Mouse (Mus musculus) CH12F3 (cell line): ENCODE data around the gene Sorbs1.

Experiments used
- in situ Hi-C: fragments of 300-500 bp; cut with MboI; formaldehyde crosslinking; loops from 2 replicates; pipeline ENCODE4 v1.14.3; 2020; ENCODE audit warnings: low sequenced_read_pairs

Sorbs1 gene

DNA sequence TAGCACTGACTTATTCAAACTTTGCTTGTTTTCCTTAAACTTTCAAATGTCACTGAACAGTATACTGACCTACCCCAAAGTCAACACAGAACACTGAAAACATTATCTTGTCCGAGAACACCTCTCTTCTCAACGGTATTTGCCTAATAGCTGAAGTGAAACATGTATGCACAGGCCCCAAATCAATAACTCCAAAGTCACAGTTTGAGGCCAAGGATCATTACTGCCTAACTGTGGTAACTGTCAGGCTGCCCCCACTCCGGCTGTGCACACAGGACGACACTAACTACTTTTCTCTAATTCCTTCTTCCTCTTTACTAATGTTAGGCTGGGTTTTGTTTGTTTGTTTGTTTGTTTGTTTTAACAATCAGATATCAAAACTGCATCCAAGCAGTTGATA, 103.1 kb downstream of the Sorbs1 start:
- in situ Hi-C loops = no loop called here

DNA sequence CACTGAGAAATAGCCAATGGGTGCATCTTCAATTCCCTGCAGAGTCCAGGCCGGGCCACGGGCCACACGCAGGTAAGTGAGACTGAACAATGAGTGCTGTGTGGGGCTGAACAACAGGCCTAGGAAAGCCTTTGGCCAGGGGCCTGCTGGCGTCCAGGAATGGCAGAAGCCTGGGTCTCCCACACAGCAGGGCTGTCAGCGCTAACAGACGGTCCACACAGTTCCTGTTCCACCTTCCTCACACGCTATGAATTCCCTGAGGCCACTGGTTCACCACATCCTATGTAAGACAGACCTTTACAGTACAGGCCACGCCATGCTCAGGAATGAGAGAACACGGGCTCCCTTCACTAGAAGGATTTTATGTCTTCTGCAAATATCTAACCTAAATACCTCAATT, 103.5 kb downstream of the Sorbs1 start:
- in situ Hi-C loops = no loop called here

DNA sequence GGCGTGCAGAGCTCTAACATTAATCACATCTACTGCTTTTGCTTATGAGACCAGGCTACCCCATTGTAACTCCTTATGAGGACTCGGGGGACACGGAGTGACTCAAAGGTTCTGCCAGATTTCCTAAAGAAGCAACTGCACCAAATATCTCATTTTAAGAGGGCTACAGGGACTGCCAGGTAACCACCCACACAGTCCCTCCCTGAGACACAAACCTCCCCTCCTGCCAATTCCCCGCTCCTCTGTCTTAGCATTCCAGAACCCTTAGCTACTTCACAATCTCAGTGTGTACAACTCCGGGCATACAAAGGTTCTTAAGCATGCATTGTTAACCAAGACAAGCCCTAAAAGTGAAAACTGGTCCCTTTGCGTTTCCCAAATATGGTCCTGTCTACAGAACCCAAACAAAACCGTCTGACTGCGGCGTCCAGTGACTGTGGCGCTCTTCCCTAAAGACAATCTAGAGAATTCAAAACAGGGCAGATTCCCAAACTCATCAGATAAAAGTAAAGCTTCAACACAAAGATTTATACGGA, 104.0 kb downstream of the Sorbs1 start:
- in situ Hi-C loops = no loop called here

DNA sequence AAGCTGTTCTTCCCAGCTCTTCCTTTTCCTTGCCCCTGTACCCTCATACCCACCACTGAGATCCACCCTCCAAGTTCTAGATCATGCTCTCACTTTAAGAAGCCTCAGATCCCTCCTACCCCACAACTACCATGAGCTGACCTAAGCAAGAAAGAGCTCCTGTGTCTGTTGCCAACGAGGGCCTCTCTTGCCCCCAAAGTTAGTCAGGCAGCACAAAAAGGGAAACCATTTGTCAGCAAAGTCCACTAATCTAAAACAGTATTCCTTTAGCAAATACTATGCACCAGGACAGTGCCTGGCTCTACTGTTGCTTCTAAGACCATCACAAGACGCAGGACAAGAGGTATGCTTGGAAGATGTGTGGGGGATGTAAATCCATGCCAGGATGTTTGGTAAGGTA, 106.4 kb downstream of the Sorbs1 start:
- in situ Hi-C loops = no loop called here

DNA sequence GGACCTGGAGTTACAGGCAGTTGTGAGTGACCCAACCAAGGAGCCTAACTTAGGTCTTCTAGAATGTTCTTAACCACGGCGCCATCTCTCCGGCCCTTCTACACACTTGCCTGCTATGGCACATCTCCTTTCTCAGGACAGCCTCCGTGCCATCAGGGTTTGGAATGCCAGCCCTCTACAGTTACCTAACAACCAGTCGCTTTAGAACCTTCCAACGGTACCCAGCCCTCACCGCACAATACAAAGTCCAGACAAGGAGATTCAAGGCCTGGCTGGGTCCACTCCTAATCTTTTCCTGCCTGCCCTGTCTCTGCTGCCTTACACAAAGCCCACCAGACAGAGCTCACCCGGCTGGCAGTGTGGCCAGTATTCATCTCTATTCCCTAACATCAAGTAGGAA, 106.9 kb downstream of the Sorbs1 start:
- in situ Hi-C loops = no loop called here

DNA sequence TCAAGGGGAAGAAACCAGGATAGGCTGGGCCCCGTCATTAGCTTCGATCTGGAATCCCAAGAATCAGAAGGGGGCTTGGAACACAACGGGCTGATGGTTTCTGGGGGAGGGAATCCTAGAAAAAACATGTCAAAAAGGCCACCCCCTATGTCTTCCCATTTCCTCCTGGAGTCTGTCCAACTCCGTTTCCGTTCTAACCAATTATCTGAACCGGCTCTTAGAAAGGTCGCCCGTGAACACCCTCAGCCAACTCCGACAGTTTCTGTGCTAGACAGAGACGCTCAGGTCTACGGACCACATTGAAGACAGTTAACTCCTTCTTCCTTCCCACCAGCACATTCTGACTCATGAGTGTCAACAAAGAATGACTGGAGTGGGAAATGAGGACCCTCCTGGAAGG, 107.8 kb downstream of the Sorbs1 start:
- in situ Hi-C loops = no loop called here

DNA sequence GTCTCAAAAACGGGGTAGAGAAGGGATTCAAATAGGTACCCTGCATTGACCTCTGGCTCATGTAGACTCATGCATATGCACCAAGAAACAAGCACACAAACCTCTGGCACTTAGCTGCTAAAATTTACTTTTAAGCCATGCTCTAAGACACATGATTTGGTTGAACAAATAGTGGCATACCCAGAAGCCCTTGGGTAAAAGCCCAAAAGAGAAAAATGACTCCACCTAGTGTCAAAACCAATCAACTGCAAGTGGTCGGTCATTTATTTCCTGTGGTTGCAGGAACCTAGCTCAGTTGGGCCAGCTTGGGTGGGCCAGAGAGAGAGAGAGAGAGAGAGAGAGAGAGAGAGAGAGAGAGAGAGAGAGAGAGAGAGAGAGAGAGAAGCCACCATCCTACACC, 109.0 kb downstream of the Sorbs1 start:
- in situ Hi-C loops = no loop called here

DNA sequence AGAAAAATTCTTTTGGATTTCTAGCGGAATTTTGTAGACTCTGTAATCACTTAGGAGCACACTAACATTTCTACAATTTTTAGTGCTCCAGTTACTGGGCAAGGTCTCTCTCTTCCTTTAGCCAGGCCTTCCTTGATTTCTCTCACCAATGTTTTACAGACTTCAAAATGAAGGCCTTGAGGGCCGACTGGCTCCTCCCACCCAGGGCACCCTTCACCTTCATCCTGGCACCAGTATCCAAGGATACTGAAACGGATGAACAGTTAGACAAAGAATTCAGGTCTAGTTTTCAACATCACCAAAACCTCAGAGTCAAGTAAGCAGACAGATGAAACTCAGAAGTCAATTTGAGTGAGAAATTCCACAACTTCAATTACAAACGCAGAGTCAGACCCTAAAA, 109.6 kb downstream of the Sorbs1 start:
- in situ Hi-C loops = no loop called here

DNA sequence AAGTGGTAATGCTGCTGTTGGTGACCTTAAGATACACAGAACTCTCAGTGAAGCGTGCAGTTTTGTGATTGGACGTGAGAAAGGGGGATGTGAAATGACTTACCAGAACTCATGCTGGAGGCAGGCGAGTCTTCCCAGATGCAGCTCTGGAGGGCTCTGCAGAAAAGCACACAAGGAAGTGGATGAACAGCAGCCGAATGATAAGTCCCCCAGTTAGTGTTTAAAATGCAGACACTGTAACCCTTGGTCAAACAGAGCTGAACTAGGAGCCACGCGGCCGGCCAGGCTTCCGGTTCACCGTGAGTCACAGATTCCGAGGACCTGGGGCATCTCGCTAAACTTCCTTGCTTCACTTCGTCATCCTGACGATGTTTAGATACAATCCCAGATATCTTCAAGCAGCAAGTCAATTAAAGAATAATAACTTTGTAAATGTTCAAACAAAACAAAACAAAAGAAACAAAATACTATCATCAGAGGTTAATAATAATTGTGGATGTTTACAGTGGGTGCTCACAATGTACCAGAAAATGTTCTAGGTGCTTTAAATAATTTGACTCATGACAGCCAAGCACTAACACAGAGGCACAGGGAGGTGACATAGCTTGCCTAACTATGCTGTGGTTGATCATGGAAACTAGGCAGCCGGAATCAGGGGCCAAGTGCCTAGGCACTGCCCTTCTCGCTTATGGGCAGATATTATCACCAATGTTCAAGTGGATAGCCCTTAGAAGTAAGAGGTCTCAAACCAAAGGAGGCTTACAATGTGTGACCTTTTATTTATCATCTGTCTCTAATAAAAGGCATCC, 111.2 kb downstream of the Sorbs1 start:
- in situ Hi-C loops = no loop called here

DNA sequence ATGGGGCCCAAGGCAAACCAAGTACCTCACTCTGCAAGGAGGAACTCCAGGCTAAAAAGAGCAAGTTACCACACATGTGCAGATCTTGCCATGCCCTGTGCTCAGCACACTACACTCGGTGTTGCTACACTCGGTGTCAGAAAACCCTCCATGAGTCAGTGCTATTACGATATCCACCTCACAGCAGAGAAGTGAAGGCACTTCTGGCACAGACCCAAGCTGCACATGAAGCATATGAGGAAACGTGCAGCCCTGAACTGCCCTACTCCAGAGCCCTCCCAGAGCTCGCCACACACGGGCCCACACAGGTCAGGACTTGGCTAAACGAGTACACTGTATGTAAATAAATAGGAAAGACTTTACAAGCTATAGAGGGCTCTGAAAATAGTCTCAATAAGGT, 112.4 kb downstream of the Sorbs1 start:
- in situ Hi-C loops = no loop called here

DNA sequence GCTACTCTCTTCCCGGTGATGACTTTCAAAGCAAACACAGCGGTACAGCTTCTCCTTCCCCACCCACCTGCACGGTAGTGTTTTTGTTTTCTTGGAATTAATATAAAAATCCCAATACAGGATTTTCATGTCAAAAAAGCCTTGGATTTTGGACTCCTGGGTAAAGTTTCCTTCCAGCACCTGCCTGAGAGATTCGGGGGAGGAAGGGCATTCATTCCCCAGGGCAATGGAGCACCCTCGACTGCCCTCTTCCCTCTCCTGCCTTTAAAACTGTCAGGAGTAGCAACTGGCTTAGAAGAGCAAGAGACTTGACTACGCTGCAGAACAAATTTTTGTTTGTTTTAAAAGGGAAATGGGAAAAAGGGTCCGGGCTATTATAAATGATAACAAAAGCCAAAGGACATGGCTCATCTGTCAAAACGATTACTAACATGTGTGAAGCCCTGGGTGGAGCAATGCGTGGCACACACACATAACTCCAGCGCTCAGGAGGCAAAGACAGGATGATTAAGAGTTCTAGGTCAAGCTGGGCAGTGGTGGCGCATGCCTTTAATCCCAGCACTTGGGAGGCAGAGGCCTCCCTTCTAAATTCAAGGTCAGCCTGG, 113.1 kb downstream of the Sorbs1 start:
- in situ Hi-C loops = no loop called here

DNA sequence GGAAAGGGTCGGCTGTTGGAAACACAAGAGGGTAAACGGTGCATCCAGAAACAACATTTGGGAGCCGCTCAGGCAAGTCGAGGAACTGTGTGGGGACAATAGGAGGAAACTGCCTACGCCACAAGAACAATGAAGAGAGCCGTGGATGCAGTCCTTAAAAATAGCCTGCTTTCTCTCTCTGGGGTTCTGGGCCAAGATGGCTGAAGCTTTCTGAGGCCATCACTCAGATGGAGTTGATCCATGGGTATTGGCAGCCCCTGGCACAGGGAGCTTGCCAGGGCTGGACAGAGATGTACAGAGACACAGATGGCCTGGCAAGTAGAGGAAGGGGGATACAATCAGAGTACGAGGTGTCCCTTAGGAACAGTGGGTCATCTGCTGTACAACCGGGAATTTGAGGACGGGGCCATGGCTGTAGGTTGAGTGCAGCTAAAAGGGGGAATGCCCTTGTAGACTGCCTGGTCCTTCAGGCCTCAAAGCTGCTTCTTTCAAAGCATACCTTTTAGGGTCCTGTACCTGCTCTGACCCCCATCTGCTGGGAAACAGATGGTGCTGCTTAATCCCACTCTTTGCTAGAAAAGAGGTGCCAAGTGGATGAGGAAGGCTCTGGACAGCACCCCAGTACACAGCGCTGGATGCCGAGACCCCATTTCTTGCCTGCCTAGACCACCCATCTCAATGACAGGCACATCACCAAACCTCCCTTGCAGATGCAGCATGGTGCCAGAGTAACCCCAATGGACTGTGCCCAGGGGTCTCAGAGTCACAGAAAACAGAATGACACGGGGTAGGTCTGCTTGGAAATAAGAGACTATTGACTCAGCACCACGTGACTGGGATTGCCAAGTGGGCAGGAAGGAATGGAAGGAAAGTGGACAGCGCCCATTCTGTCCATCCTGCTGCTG, 117.6 kb downstream of the Sorbs1 start:
- in situ Hi-C loops = no loop called here

DNA sequence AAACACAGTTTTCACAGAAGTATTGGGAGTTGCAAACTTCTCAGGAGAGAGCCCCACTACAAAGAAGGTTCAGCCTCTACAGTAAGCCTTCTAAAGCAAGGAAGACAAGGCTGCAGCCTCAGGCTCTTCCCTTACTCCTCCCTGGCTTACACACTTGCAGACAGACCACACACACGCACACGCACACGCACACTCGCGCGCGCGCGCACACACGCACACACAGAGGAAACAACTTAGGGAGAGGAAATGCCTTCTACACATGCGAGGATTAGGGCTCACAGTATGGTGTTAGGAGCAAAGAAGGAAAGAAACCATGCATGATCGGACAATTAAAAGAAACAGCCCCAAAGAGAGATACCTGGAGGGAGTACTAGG, 118.3 kb downstream of the Sorbs1 start:
- in situ Hi-C loops = no loop called here

DNA sequence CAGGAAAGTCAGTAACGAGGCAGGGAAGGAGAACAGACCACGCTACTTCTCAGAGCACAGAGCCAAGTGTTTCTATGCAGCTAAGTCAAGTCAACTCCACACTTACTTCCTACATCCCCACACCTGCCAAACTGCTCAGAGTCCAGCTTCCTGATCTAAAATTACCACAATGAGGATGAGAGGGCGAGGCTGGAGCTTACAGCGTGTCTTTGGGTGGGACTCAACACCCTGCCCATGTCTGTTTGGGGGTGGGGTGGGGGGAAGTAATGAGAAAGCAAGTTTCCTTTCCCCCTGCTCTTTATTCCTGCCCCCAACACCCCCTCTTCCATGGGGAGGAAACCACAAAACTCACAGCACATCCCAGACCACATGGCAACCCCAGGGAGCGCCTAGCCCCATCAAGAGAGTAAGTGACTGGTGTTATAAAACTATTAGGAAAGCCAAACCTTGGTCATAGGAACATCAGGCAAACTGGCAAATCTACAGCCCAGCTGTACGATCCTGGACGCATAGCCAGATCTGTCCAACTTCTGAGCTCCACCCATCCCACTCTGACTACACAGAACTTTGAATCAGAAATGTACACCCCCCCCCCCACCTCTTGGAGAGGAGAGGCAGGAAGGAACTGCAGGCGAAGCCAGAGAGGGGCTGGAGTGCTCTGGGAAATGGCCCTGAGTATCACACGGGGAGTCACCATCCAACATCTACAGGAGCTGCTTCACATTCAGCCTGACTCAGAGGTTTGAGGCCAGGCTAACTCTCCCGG, 118.8 kb downstream of the Sorbs1 start:
- in situ Hi-C loops = no loop called here

DNA sequence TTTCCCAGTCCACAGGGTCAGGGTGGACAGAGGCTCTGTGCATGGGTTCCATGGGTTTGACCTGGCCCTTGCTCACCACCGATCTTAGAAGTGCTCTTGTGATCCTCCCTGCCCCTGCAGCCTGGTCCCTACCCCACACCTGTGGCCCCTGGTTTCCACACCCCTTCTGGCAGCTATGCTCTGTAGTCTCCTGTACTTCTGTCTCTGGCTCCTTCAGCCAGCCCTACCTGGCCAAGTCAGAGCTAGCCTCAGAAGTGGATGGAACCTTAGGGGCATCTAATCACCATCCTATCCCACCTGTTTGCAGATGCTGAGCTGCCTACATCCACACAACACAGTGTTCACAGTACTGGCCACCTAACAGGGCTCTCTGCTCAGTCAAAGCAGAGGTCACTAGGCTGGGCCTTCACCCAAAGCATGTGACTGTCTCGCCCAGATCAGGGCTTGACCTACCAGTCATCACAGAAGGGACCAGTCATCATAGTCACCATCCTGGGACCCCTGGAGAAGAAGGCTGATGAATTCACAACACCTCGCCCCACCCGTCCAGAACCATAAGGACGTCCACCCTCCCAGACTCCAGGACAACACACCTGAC, 120.7 kb downstream of the Sorbs1 start:
- in situ Hi-C loops = no loop called here

DNA sequence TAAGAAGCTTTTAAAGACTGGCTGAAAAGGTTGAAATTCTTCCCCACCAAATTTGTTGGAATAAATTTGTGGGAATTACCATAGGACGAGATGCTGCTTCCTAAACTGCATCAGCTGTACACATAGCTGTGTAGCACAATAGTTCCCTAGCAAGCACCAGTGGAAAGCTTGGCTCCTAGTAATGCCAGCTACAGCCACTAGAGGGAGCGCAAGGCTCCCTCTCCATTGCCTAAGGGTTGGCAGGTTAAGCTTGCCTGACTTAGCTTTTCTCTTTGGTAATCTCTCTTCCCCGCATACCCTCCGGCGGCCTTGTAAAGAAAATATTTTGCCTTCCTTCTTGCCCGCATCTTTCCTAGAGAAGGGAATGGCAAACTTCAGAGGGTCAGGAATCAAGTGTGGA, 122.1 kb downstream of the Sorbs1 start:
- in situ Hi-C loops = no loop called here

DNA sequence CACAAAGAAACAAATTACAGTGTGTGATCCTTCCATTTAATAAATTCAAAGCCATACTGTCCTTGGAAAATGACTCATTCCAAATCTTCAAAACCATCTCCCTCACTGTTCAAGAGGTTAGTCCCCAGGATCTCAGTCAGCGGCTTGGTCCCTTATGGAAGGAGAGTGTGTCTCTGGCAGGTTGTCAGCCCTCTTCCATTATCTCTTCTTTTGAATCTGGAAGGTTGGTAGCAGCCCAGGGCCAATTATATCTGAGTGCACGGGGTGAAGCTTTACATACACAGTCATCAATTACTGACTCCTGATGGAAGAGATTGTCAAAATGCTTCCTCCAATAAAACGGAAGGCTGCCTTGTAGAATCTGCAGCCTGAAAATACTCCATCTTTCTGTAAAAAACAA, 126.7 kb downstream of the Sorbs1 start:
- in situ Hi-C loops = no loop called here

DNA sequence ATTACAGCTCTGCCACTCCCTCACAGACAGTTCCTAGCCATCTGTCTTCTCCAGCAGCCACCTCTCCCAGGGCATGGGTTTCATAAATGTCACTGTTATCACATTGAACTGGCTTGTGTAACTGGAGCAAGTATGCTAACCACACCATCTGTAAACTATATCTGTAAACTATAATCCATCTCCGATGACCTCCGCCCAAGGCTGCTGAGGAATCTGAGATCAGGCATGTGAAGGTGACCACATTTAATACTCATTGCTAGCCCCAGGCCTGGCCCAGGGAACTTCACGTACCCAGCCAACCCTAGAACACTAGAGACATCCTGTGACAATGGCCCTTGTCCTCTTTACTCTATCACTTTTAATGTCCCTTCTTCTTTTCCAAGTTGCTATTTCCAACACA, 128.2 kb downstream of the Sorbs1 start:
- in situ Hi-C loops = no loop called here

DNA sequence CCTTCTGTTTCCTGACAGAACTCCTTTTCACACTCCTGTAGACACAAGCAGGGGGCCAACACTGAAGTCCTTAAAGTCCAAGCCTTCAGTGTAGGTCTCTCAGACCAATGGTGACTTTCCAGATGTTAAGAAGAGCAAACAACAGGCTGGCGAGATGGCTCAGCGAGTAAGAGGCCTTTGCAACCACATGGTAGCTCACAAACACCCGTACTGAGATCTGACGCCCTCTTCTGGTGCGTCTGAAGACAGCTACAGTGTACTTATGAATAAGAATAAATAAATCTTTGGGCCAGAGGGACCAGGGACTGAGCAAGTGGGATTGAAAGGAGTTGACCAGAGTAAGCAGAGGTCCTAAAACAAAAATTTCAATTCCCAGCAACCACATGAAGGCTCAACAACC, 129.6 kb downstream of the Sorbs1 start:
- in situ Hi-C loops = no loop called here

DNA sequence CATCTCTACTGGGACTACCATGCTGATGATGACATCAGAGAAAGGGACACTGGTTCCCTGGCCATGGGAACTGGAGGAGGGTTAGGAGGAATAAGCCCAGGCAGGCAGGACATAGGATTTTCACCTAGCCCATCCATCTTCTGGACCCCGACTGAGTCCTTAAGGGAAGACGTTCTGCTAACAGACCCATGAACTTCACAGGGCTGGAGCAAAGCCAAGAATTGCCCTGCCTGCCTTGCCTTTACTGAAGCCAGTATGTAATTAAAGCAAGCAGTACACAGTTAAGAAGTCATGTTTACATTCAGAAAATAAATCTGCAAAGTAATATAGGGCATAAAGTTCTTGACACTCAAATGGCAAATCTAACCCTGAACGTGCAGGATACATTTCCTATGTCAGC, 132.9 kb downstream of the Sorbs1 start:
- in situ Hi-C loops = no loop called here
